Mouse (Mus musculus) intestine, embryonic 14.5 days (tissue): ENCODE data around the gene Olfr170. TPM values are rescaled to one million over a fixed set of nuclear protein-coding genes. Genes with fewer than 3 reads are reported as not detected.
"Not testable (repeated sequence)": the region's sequence is repeated elsewhere in the genome, so short reads cannot be mapped to it uniquely, and the experiment has no call there.

Source experiments
- ATAC-seq: fragments of 200-750 bp; cut with Nextera tagmentation; replicated peaks from 2 replicates; pipeline ENCODE4 v1.8.0; 2017; ENCODE audit warnings: low read depth, moderate number of reproducible peaks, moderate TSS enrichment, moderate library complexity; ENCODE audit not compliant: low FRiP score, low TSS enrichment
- DNase-seq: peaks from one replicate; pipeline ENCODE4 v3.0.0-alpha.2; 2018; ENCODE audit warnings: low spot score
- H3K27ac ChIP-seq: fragments of 300-500 bp; sonication (generic); 2 replicates; pipeline ENCODE4 v1.5.1; 2014; ENCODE audit warnings: low read depth, mild to moderate bottlenecking, control low read depth
- H3K27me3 ChIP-seq: fragments of 300-500 bp; sonication (generic); replicated peaks from 2 replicates; pipeline ENCODE4 v1.6.1; 2014; ENCODE audit warnings: low read length, control low read depth; ENCODE audit not compliant: control insufficient read depth, insufficient read depth
- H3K36me3 ChIP-seq: fragments of 300-500 bp; sonication (generic); 2 replicates; pipeline ENCODE4 v1.6.1; 2014; ENCODE audit warnings: low read length, control low read depth; ENCODE audit not compliant: control insufficient read depth, insufficient read depth
- H3K4me1 ChIP-seq: fragments of 300-500 bp; sonication (generic); replicated peaks from 2 replicates; pipeline ENCODE4 v1.6.1; 2014; ENCODE audit warnings: low read length, control low read depth, mixed read lengths; ENCODE audit not compliant: control insufficient read depth, insufficient read depth
- H3K4me2 ChIP-seq: fragments of 300-500 bp; sonication (generic); 2 replicates; pipeline ENCODE4 v1.6.1; 2014; ENCODE audit warnings: low read length
- H3K4me3 ChIP-seq: fragments of 300-500 bp; sonication (generic); 2 replicates; pipeline ENCODE4 v1.5.1; 2014; ENCODE audit warnings: low read depth, low read length, control low read depth, mixed read lengths
- H3K9ac ChIP-seq: fragments of 300-500 bp; sonication (generic); 2 replicates; pipeline ENCODE4 v1.6.1; 2014; ENCODE audit warnings: mild to moderate bottlenecking, low read length
- H3K9me3 ChIP-seq: fragments of 300-500 bp; sonication (generic); 2 replicates; pipeline ENCODE4 v1.6.1; 2016; ENCODE audit warnings: low read length, control low read depth; ENCODE audit not compliant: control insufficient read depth
- WGBS: fragments of 180-500 bp; shearing (Covaris S2); extraction: QIAGEN DNeasy Blood & Tissue Kit; methylation state at CpG from one replicate; pipeline ENCODE4 v1.1.7; 2014; 5-methylcytosine and 5-hydroxymethylcytosine counted together
- polyA plus RNA-seq: library from polyadenylated mRNA; unstranded; fragments of >200 nt; fragmentation: Nextera tagmentation; extraction: Ambion mirVana; gene quantifications from 2 replicates; pipeline ENCODE4 v1.2.1, GENCODE M21; 2014

The Olfr170 gene
- polyA plus RNA-seq = not detected in 2 replicates

DNA sequence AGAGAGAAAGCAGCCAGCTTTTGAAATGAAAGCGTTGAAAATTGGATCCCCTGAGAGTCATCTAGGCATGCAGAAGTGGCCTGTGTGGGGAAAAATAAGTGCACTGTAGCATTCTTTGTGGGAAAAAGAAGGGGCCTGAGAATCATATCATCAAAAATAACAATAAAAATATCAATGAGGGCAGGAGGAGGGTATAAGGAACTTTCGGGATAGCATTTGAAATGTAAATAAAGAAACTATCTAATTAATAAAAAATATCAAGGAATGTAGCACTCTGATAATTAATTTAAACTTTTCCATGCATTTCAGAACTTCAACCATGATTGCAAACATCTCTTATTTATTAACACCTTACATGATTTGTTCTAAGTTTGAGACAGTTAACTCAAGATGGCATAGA is at the start of gene Olfr170:
Gene Olfr170 (minus strand): TSS at position 101 of the 400 bp plus-strand sequence.
- not testable (repeated sequence) for H3K27ac ChIP-seq, ATAC-seq, H3K4me2 ChIP-seq, H3K27me3 ChIP-seq, H3K4me1 ChIP-seq, H3K9ac ChIP-seq, H3K36me3 ChIP-seq, H3K4me3 ChIP-seq, DNase-seq, H3K9me3 ChIP-seq
- WGBS = 90% methylated on average over 2 of the region's 2 CpGs

DNA sequence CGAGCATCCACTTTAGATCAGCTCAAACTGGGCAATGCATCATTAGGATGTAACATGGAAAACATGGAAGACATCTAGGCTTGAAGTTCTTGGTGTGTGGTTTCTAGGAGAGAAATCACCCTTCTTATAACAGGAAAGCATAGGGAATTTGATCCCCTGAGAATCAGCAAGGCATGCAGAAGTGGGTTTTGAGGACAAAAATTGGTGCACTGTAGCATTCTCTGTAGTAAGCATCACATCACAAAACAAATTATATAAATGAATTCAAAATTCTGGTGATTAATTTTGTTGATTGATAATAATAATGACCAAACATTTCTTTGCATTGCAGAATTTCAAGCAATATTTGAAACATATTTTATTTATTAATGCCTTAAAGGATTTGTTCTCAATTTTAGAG is 18.1 kb upstream of the Olfr170 start, which contains the start of gene Olfr171:
Gene Olfr171 (minus strand): TSS at position 101 of the 400 bp plus-strand sequence.
- DNase-seq (no peak), ATAC-seq (no peak)
- H3K36me3 ChIP-seq = no peaks in the 10 kb centered on the region
- H3K9me3 ChIP-seq = no peaks in the 10 kb centered on the region
- WGBS = 85% methylated on average over 1 of the region's 1 CpGs
- no peaks in the 10 kb centered on the region for H3K4me1 ChIP-seq
- no peak within 1 kb of the TSS for H3K4me2 ChIP-seq
- no peaks in the 10 kb centered on the region for H3K27me3 ChIP-seq
- H3K4me3 ChIP-seq = no peak within 1 kb of the TSS
- H3K9ac ChIP-seq = no peak within 1 kb of the TSS
- no peak within 1 kb of the TSS for H3K27ac ChIP-seq

DNA sequence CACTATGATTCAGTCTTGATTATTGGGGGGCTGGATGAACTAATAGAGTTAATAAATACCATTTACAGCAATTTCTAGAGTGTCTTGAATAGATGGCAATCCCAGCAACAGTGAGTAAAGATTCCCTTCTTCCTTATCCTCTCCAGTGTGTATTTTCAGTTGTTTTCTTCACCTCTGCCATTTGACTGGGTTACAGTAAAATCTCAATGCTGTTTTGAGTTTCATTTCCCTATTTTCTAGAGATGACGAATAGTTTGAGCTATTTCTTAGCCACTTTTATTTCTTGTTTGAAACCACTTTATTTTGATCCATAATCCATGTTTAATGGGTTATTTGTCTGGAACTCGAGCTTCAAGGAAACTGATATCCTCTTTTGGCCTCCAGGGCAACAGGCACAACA is 8.5 kb downstream of the Olfr170 start:
- 63% methylated on average over 2 of the region's 2 CpGs for WGBS
- H3K4me3 ChIP-seq = no peak overlapping the region
- H3K27ac ChIP-seq = no peak overlapping the region
- H3K9me3 ChIP-seq = no peaks in the 10 kb centered on the region
- H3K4me1 ChIP-seq = no peaks in the 10 kb centered on the region
- no peak overlapping the region for H3K4me2 ChIP-seq
- ATAC-seq = no peak
- no peaks in the 10 kb centered on the region for H3K36me3 ChIP-seq
- no peak for DNase-seq
- no peak overlapping the region for H3K9ac ChIP-seq
- H3K27me3 ChIP-seq = no peaks in the 10 kb centered on the region

DNA sequence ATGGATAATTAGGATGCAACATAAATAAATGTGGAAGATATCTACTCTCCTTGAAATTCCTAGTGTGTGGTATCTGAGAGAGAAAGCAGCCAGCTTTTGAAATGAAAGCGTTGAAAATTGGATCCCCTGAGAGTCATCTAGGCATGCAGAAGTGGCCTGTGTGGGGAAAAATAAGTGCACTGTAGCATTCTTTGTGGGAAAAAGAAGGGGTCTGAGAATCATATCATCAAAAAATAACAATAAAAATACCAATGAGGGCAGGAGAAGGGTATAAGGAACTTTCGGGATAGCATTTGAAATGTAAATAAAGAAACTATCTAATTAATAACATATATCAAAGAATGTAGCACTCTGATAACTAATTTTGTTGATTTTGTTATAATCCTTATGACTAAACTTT is 40.0 kb downstream of the Olfr170 start, which contains the start of gene Olfr169:
Gene Olfr169 (minus strand): TSS at position 101 of the 400 bp plus-strand sequence.
- not testable (repeated sequence) for H3K9ac ChIP-seq, H3K36me3 ChIP-seq, H3K4me1 ChIP-seq, ATAC-seq, H3K4me3 ChIP-seq, DNase-seq, H3K27ac ChIP-seq, H3K9me3 ChIP-seq, H3K27me3 ChIP-seq, H3K4me2 ChIP-seq
- WGBS = 85% methylated on average over 2 of the region's 2 CpGs

Other genes starting within 250 kb of the Olfr170 start
- gene Olfr165, start 188.7 kb downstream of the Olfr170 start, polyA plus RNA-seq = not detected in 2 replicates
- gene Olfr166, start 128.2 kb downstream of the Olfr170 start, polyA plus RNA-seq = not detected in 2 replicates
- not detected in 2 replicates for gene Olfr167, start 89.6 kb downstream of the Olfr170 start, polyA plus RNA-seq
- not detected in 2 replicates for gene Olfr168, start 76.3 kb downstream of the Olfr170 start, polyA plus RNA-seq
- gene Olfr169, start 40.1 kb downstream of the Olfr170 start, polyA plus RNA-seq = not detected in 2 replicates
- gene Olfr171, start 18.0 kb upstream of the Olfr170 start, polyA plus RNA-seq = not detected in 2 replicates
- 0.08 TPM in 1 of 2 replicates, not detected in the other for gene Lamp3, start 94.5 kb upstream of the Olfr170 start, polyA plus RNA-seq
- gene B3gnt5, start 148.3 kb upstream of the Olfr170 start, polyA plus RNA-seq = 18.5 and 25.0 TPM in 2 replicates